Mouse (Mus musculus): ENCODE data around the gene Alpk3.

DNA sequence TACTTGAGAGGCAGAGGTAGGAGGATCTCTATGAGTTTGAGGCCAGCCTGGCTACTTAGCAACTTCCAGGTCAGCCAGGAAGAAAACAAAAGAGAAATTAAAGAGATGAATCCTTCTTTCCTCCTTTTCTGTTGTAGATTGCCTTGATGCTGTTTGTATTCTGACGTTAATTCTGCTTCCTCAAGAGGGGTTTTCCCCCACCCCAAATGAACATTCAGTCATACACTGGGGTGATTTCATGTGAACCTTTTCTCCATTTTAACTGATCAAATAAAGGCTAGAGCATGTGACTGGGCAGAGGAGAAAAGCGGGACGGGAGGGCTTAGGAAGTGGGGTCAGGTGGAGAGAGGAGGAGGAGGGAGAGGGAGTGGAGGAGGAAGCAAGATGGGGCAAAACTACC, 49.1 kb upstream of the Alpk3 start:
- TF ChIP-seq GATA1 (IDR thresholded peaks at IDR 0.05; ENCODE audit: borderline replicate concordance, low read length): no peak
- TF ChIP-seq FLI1 (IDR thresholded peaks at IDR 0.05; ENCODE audit: low read length): no peak

Measured in megakaryocyte, embryonic 14.5 days (primary cell).